Mouse (Mus musculus): ENCODE results near the gene Nlrp10.
A peak's percentile ranks its signal among the peaks of the same experiment; 100 is the strongest.

DNA sequence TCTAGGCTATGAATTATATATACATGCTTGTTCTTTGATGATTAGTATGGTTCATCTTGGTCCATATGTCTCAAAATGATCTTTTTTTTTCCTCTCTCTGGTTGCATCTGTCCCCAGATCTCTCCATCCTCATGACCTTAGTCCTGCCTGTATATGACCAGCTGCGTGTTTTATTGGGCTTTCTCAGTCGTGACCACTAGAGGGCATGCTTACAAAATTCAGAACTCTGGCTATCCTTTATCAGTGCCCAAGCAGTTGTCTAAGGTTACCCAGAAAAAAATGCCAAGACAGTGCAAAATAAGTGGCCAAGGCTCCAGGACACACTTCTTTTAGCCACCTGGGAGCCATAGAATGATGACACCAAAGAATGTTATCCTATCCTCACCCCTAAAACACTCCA lies 14.0 kb upstream of the Nlrp10 start:
- TF ChIP-seq CTCF (IDR thresholded peaks at IDR 0.05) = peak; percentile 74
- TF ChIP-seq EP300 (IDR thresholded peaks at IDR 0.05) = no peak
